Mouse (Mus musculus) heart, adult 2 months (tissue): Measurements from ENCODE around the gene Actg1. TPM values are rescaled to one million over a fixed set of nuclear protein-coding genes. Genes with fewer than 3 reads are reported as not detected.

Source experiments
- DNase-seq, 2 experiments: peaks; one replicate each; pipeline ENCODE4 v3.0.0; 2021
- H3K27ac ChIP-seq: fragments of 200-600 bp; 2 replicates; pipeline ENCODE4 v1.8.1; 2022
- H3K27me3 ChIP-seq: fragments of 200-500 bp; 2 replicates; pipeline ENCODE4 v1.6.1; 2012; ENCODE audit warnings: mild to moderate bottlenecking, low read length, inconsistent platforms, mixed read lengths; ENCODE audit not compliant: control insufficient read depth, insufficient read depth
- H3K36me3 ChIP-seq: fragments of 200-500 bp; 2 replicates; pipeline ENCODE4 v1.6.1; 2012; ENCODE audit warnings: low read length, inconsistent platforms; ENCODE audit not compliant: control insufficient read depth, insufficient read depth
- H3K4me1 ChIP-seq: fragments of 200-500 bp; 2 replicates; pipeline ENCODE4 v1.6.1; 2011; ENCODE audit warnings: low read length; ENCODE audit not compliant: control insufficient read depth, insufficient read depth
- H3K4me3 ChIP-seq: fragments of 200-600 bp; 2 replicates; pipeline ENCODE4 v1.8.1; 2022
- H3K79me2 ChIP-seq: fragments of 200-500 bp; replicated peaks from 2 replicates; pipeline ENCODE4 v1.6.1; 2012; ENCODE audit warnings: mild to moderate bottlenecking, inconsistent platforms, low read length, moderate library complexity, mixed read lengths; ENCODE audit not compliant: control insufficient read depth, insufficient read depth
- H3K9ac ChIP-seq: fragments of 200-500 bp; 2 replicates; pipeline ENCODE4 v1.6.1; 2012; ENCODE audit warnings: low read depth, mild to moderate bottlenecking, control low read depth, inconsistent platforms, low read length, mixed read lengths
- CTCF ChIP-seq: fragments of 200-600 bp; IDR thresholded peaks from 2 replicates; pipeline ENCODE4 v1.8.1; 2022; ENCODE audit warnings: antibody characterized with exemption, mild to moderate bottlenecking, moderate library complexity
- EP300 ChIP-seq: fragments of 200-500 bp; IDR thresholded peaks from 2 replicates; pipeline ENCODE4 v1.6.1; 2011; ENCODE audit warnings: low read depth, low read length, control low read depth; ENCODE audit not compliant: insufficient read depth
- POLR2A ChIP-seq: fragments of 200-500 bp; IDR thresholded peaks from 2 replicates; pipeline ENCODE4 v1.6.1; 2011; ENCODE audit warnings: mild to moderate bottlenecking, low read depth, low read length, control low read depth; ENCODE audit not compliant: insufficient read depth
- WGBS: fragments of 180-500 bp; shearing (Covaris S2); methylation state at CpG from one replicate; pipeline ENCODE4 v1.1.7; 2018; 5-methylcytosine and 5-hydroxymethylcytosine counted together
- intact Hi-C: fragments of 180-260 bp; cut with DNase I; formaldehyde crosslinking; loops from one replicate; pipeline ENCODE4 v1.15.1; 2025
- polyA plus RNA-seq: library from polyadenylated mRNA; depleted of rRNA; stranded (reverse); fragments of >200 nt; gene quantifications from 2 replicates; pipeline ENCODE4 v1.2.3, GENCODE M21; 2012
- total RNA-seq, 2 experiments: library from RNA; stranded (reverse); gene quantifications; 2 replicates each; pipeline ENCODE4 v1.2.3; 2021

Gene Actg1
- total and polyA plus RNA-seq, 3 experiments, result 222 to 510 (median 321) TPM

GRCm38 (mm10) chr11:120377337-120377736 is 29.0 kb upstream of the Actg1 start:
- Histone ChIP-seq H3K27me3 (no peaks in the 10 kb centered on the region), H3K36me3 (no peaks in the 10 kb centered on the region), H3K9ac (0 out of 2 replicates have a peak overlapping the region, but pooled peaks have one; percentile 10), H3K79me2 (no peaks in the 10 kb centered on the region), H3K27ac (no peak overlapping the region), H3K4me1 (peaks cover 13% of the 10 kb centered on the region), H3K4me3 (no peak overlapping the region)
- TF ChIP-seq EP300 (no peak), CTCF (no peak), POLR2A (no peak)
- intact Hi-C loops, result loop anchor here (2.0 kb wide), 1 partner anchor 25 kb away; no protein-coding TSS in a partner anchor
- 37% methylated on average over 10 of the region's 10 CpGs for WGBS
- DNase-seq, result no peak

DNA sequence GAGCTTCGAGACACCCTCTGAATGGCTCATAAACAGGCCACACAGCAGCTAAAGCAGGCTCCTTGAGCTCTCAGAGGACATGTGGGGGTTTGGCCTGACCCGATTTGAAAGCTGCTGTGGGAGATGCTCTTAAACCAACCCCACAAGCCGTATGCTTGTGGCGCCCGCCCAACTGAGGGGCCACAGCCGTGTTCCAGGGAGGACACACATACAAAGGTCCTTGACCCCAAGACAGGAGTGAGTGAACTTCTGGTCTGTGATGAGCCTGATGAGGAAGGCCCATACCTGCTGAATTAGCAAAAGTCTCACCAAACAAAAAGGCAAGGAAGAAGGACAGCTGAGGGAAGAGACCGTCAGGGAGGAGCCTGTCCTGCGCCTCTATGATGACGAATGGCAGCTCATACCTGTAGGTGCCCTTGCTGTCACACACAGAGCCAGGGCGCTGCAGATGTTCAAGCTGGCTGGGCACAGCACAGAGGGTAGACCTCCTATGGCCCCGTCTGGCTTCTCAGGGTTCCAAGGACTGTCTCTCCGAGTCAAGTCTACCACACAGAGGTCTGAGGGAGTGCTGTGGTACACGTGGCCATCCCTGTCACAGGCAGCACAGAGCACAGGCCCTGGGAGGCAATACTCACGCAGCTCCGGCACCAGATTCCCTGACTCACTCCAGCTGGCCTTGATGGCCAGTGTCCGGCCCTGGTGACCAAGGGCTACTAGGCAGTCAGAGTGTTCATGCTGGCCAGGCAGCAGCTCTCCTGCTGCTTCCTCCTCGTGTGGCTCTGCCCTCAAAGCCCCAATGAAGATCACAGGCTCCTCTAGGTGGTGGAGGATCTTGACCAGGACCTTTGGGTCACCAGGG is 28.2 kb upstream of the Actg1 start:
- intact Hi-C loops, result loop anchor here (2.0 kb wide), 1 partner anchor 24 kb away; no protein-coding TSS in a partner anchor
- Histone ChIP-seq H3K9ac (no peak overlapping the region), H3K79me2 (no peaks in the 10 kb centered on the region), H3K4me1 (peaks cover 13% of the 10 kb centered on the region), H3K27ac (no peak overlapping the region), H3K36me3 (no peaks in the 10 kb centered on the region), H3K4me3 (no peak overlapping the region), H3K27me3 (no peaks in the 10 kb centered on the region)
- no peak for TF ChIP-seq POLR2A
- no peak for TF ChIP-seq CTCF
- no peak for TF ChIP-seq EP300
- no peak for DNase-seq
- 88% methylated on average over 17 of the region's 17 CpGs for WGBS

DNA sequence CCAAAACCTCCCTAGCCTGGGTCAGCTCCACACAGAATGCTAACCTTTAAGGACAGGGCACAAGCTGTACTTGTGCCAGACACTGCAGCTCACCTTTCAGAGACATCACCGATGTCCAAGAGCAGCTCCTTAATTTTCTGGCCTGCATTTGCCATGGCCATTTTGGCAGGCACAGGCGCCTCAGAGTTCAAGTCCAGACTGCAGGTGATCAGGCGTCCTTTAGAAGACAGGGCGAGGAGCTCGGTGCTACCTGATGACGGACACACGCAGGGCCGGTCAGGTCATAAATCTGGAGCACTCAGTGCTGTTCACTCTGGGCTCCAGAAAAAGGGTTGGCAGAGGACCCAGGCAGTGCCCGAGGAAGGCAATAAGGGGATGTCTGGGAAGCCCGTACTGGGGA is 27.0 kb upstream of the Actg1 start:
- no peak overlapping the region for H3K4me3 ChIP-seq
- no peaks in the 10 kb centered on the region for H3K79me2 ChIP-seq
- H3K36me3 ChIP-seq, result no peaks in the 10 kb centered on the region
- no peak for TF ChIP-seq CTCF
- no peak for TF ChIP-seq POLR2A
- no peak for TF ChIP-seq EP300
- H3K27me3 ChIP-seq, result no peaks in the 10 kb centered on the region
- intact Hi-C loops, result no loop called here
- 96% methylated on average over 10 of the region's 10 CpGs for WGBS
- H3K4me1 ChIP-seq, result peaks cover 13% of the 10 kb centered on the region
- no peak overlapping the region for H3K9ac ChIP-seq
- no peak for DNase-seq
- H3K27ac ChIP-seq, result no peak overlapping the region

DNA sequence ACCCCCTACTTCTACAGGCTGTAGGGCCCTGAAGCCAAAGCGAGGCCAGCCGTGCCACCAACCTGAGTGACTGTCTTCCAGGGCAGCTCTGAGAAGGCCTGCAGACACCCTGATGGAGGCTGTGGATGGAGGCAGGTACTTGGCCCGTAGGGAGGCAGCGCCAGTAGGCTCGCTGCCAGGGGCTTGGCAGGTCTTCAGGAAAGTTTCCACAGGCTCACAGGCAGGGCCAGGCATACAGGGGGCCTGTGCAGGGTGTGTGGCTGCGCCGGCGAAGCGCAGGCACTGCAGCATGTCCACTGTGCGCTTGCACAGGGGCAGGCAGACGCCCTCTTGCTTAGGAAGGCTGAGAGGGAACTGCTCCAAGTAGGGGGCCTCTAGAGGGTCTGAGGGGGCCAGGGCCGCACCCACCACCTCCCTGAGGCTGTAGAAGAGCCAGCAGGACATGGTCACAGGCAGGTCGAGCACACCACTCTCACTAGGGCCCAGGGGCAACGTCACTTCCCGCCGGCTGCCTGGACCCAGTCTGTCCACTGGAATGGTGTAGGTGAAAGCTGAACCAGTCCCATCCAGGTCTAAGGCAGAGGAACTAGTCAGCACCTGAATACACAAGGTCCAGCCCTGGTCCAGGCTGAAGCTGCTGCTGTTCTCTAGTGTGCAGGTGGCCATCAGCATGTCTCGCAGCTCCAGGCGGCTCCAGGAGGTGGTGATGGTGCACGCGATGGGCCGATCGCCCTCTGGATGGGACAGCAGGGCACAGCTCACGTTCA is 25.7 kb upstream of the Actg1 start:
- Histone ChIP-seq H3K4me3 (no peak overlapping the region), H3K9ac (no peak overlapping the region), H3K36me3 (no peaks in the 10 kb centered on the region), H3K27ac (no peak overlapping the region; the same call in 1 of the 2 replicates), H3K4me1 (peaks cover 12% of the 10 kb centered on the region), H3K27me3 (no peaks in the 10 kb centered on the region), H3K79me2 (no peaks in the 10 kb centered on the region)
- intact Hi-C loops, result no loop called here
- 66% methylated on average over 23 of the region's 23 CpGs for WGBS
- TF ChIP-seq POLR2A (no peak), EP300 (no peak), CTCF (0 out of 2 replicates have a peak, but pooled peaks have one; percentile 7)
- peak; percentile 84 to 85 for DNase-seq

DNA sequence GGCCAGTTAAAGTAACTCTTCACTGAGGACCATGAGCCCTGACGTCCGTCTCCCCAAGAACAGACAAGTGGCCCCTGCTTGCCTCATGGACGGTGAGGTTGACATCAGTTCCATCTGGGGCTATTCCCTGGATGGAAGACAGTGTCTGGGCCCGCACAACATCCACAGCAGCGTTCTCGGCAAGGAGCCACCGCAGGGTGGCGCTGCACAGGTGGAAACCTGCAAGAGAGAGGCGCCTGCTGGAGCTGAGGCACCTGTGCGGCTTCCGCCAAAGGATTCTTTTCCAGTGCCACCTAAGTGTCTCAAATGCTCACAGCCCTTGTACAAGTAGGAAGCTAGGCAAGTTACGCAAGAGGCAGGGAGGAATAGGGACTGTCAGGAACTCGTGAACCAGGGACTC is 24.7 kb upstream of the Actg1 start:
- TF ChIP-seq EP300, result no peak
- no peak for TF ChIP-seq CTCF
- no peak for TF ChIP-seq POLR2A
- Histone ChIP-seq H3K9ac (no peak overlapping the region), H3K27me3 (no peaks in the 10 kb centered on the region), H3K36me3 (no peaks in the 10 kb centered on the region), H3K27ac (no peak overlapping the region), H3K4me3 (no peak overlapping the region), H3K79me2 (no peaks in the 10 kb centered on the region), H3K4me1 (peaks cover 10% of the 10 kb centered on the region)
- intact Hi-C loops, result no loop called here
- no peak for DNase-seq
- WGBS, result 78% methylated on average over 13 of the region's 13 CpGs
